Mouse (Mus musculus) MEL (cell line): ENCODE data around the gene Arhgap18. TPM values are rescaled to one million over a fixed set of nuclear protein-coding genes. Genes with fewer than 3 reads are reported as not detected.

Source experiments
- DNase-seq: peaks from one replicate; pipeline ENCODE4 v3.0.0; 2011; ENCODE audit warnings: low read depth, low spot score
- H3K27ac ChIP-seq: 2 replicates; pipeline ENCODE4 v1.5.1; 2012; ENCODE audit warnings: low read depth, mild to moderate bottlenecking, control low read depth, low read length, moderate library complexity; ENCODE audit not compliant: control insufficient read depth
- H3K27me3 ChIP-seq, 2 experiments: fragments of 150-350 bp in 1 of 2; sonication (generic) in 1 of 2; 2 replicates each; pipeline ENCODE4 v1.6.1; 2012; ENCODE audit warnings: low read length in 2 of 2, mild to moderate bottlenecking in 2 of 2, improper control_type of control experiment in 1 of 2, moderate library complexity in 1 of 2; ENCODE audit not compliant: insufficient read depth in 2 of 2, control insufficient read depth in 1 of 2
- H3K36me3 ChIP-seq, 2 experiments: 2 replicates each; pipeline ENCODE4 v1.6.1; 2012 to 2014; ENCODE audit warnings: low read length in 2 of 2, improper control_type of control experiment in 1 of 2, inconsistent platforms in 1 of 2, mild to moderate bottlenecking in 1 of 2; ENCODE audit not compliant: insufficient read depth in 2 of 2, control insufficient read depth in 1 of 2
- H3K4me1 ChIP-seq, 2 experiments: fragments of 150-350 bp in 1 of 2; sonication (generic) in 1 of 2; 2 replicates each; pipeline ENCODE4 v1.6.1; 2012; ENCODE audit warnings: low read length in 2 of 2, improper control_type of control experiment in 1 of 2, mild to moderate bottlenecking in 1 of 2; ENCODE audit not compliant: insufficient read depth in 2 of 2, control insufficient read depth in 1 of 2
- H3K4me3 ChIP-seq, 2 experiments: fragments of 150-350 bp in 1 of 2; sonication (generic) in 1 of 2; 2 replicates each; pipeline ENCODE4 v1.5.1; 2012; ENCODE audit warnings: low read depth in 2 of 2, low read length in 2 of 2, mild to moderate bottlenecking in 2 of 2, moderate library complexity in 2 of 2, control low read depth in 1 of 2, improper control_type of control experiment in 1 of 2; ENCODE audit not compliant: control insufficient read depth in 1 of 2, insufficient read depth in 1 of 2
- H3K79me2 ChIP-seq: 2 replicates; pipeline ENCODE4 v1.6.1; 2012; ENCODE audit warnings: mild to moderate bottlenecking, low read length, moderate library complexity; ENCODE audit not compliant: control insufficient read depth, poor library complexity, insufficient read depth
- H3K9ac ChIP-seq: 2 replicates; pipeline ENCODE4 v1.6.1; 2012; ENCODE audit warnings: low read depth, mild to moderate bottlenecking, control low read depth, low read length, moderate library complexity; ENCODE audit not compliant: control insufficient read depth, poor library complexity, severe bottlenecking
- H3K9me3 ChIP-seq: fragments of 150-350 bp; sonication (generic); replicated peaks from 2 replicates; pipeline ENCODE4 v1.6.1; 2012; ENCODE audit warnings: mild to moderate bottlenecking, low read length, improper control_type of control experiment, moderate library complexity; ENCODE audit not compliant: insufficient read depth
- BHLHE40 ChIP-seq: IDR thresholded peaks from 2 replicates; pipeline ENCODE4 v1.6.1; 2012; ENCODE audit warnings: low read depth, mild to moderate bottlenecking, inconsistent platforms, low read length, improper control_type of control experiment, borderline replicate concordance
- CHD2 ChIP-seq: IDR thresholded peaks from 2 replicates; pipeline ENCODE4 v1.6.1; 2011; ENCODE audit warnings: low read length, improper control_type of control experiment
- E2F4 ChIP-seq: IDR thresholded peaks from 2 replicates; pipeline ENCODE4 v1.6.1; 2011; ENCODE audit warnings: low read depth, low read length, improper control_type of control experiment, borderline replicate concordance
- ELF1 ChIP-seq: IDR thresholded peaks from 2 replicates; pipeline ENCODE4 v1.6.1; 2014; ENCODE audit warnings: low read depth, mild to moderate bottlenecking, inconsistent platforms, low read length, improper control_type of control experiment, moderate library complexity
- EP300 ChIP-seq, 2 experiments: IDR thresholded peaks; 2 replicates each; pipeline ENCODE4 v1.6.1; 2011; ENCODE audit warnings: improper control_type of control experiment in 2 of 2, low read length in 2 of 2, low read depth in 1 of 2, mild to moderate bottlenecking in 1 of 2
- ETS1 ChIP-seq: IDR thresholded peaks from 2 replicates; pipeline ENCODE4 v1.6.1; 2012; ENCODE audit warnings: low read depth, mild to moderate bottlenecking, inconsistent platforms, low read length, improper control_type of control experiment, moderate library complexity
- GATA1 ChIP-seq: IDR thresholded peaks from 2 replicates; pipeline ENCODE4 v1.6.1; 2011; ENCODE audit warnings: low read depth, low read length, improper control_type of control experiment
- JUND ChIP-seq: IDR thresholded peaks from 2 replicates; pipeline ENCODE4 v1.6.1; 2011; ENCODE audit warnings: low read depth, mild to moderate bottlenecking, improper control_type of control experiment, low read length
- MAFK ChIP-seq: IDR thresholded peaks from 2 replicates; pipeline ENCODE4 v1.6.1; 2011; ENCODE audit warnings: low read depth, mild to moderate bottlenecking, low read length, improper control_type of control experiment, borderline replicate concordance
- NELFE ChIP-seq: IDR thresholded peaks from 2 replicates; pipeline ENCODE4 v1.6.1; 2011; ENCODE audit warnings: low read depth, low read length, improper control_type of control experiment
- POLR2A ChIP-seq, 2 experiments: IDR thresholded peaks; 2 replicates each; pipeline ENCODE4 v1.6.1; 2011 to 2012; ENCODE audit warnings: low read length in 2 of 2, mild to moderate bottlenecking in 2 of 2, control low read depth in 1 of 2, improper control_type of control experiment in 1 of 2, low read depth in 1 of 2, moderate library complexity in 1 of 2; ENCODE audit not compliant: control insufficient read depth in 1 of 2, insufficient read depth in 1 of 2, poor library complexity in 1 of 2
- POLR2AphosphoS2 ChIP-seq: IDR thresholded peaks from 2 replicates; pipeline ENCODE4 v1.6.1; 2011; ENCODE audit warnings: low read length, improper control_type of control experiment
- POLR2AphosphoS5 ChIP-seq: IDR thresholded peaks from 2 replicates; pipeline ENCODE4 v1.6.1; 2012; ENCODE audit warnings: low read depth, borderline replicate concordance, mild to moderate bottlenecking, inconsistent platforms, low read length, moderate library complexity, mixed read lengths
- RAD21 ChIP-seq: IDR thresholded peaks from 2 replicates; pipeline ENCODE4 v1.6.1; 2011; ENCODE audit warnings: mild to moderate bottlenecking, low read depth, low read length, improper control_type of control experiment
- RCOR1 ChIP-seq: IDR thresholded peaks from 2 replicates; pipeline ENCODE4 v1.6.1; 2012; ENCODE audit warnings: low read depth, mild to moderate bottlenecking, inconsistent platforms, low read length, improper control_type of control experiment
- SMC3 ChIP-seq: IDR thresholded peaks from 2 replicates; pipeline ENCODE4 v1.6.1; 2011; ENCODE audit warnings: low read depth, low read length, improper control_type of control experiment
- TAL1 ChIP-seq: IDR thresholded peaks from 2 replicates; pipeline ENCODE4 v1.6.1; 2012; ENCODE audit warnings: mild to moderate bottlenecking, inconsistent platforms, low read length, moderate library complexity, mixed read lengths
- TCF12 ChIP-seq: IDR thresholded peaks from 2 replicates; pipeline ENCODE4 v1.6.1; 2014; ENCODE audit warnings: low read depth, mild to moderate bottlenecking, inconsistent platforms, low read length, improper control_type of control experiment, moderate library complexity
- USF2 ChIP-seq, 2 experiments: IDR thresholded peaks; 2 replicates each; pipeline ENCODE4 v1.6.1; 2011 to 2012; ENCODE audit warnings: improper control_type of control experiment in 2 of 2, low read length in 2 of 2, borderline replicate concordance in 1 of 2, inconsistent platforms in 1 of 2, low read depth in 1 of 2, mild to moderate bottlenecking in 1 of 2; ENCODE audit not compliant: insufficient read depth in 1 of 2
- ZKSCAN1 ChIP-seq: IDR thresholded peaks from 2 replicates; pipeline ENCODE4 v1.6.1; 2012; ENCODE audit warnings: low read depth, mild to moderate bottlenecking, inconsistent platforms, low read length, improper control_type of control experiment, moderate library complexity
- ZMIZ1 ChIP-seq: IDR thresholded peaks from 2 replicates; pipeline ENCODE4 v1.6.1; 2012; ENCODE audit warnings: low read depth, mild to moderate bottlenecking, inconsistent platforms, low read length, improper control_type of control experiment, moderate library complexity
- polyA plus RNA-seq, 2 experiments: library from polyadenylated mRNA; stranded (reverse) in 1 of 2; unstranded in 1 of 2; fragments of >175 nt in 1 of 2; fragments of >200 nt in 1 of 2; gene quantifications; 2 replicates each; pipeline versions ENCODE4 v1.2.1 to v1.2.4; 2012; ENCODE audit warnings: low replicate concordance in 2 of 2, low read depth in 1 of 2; ENCODE audit not compliant: insufficient read length in 2 of 2, insufficient read depth in 1 of 2, missing spikeins in 1 of 2
- total RNA-seq: library from RNA; depleted of rRNA; stranded (reverse); fragments of 300-350 nt; gene quantifications from 2 replicates; pipeline ENCODE4 v1.2.3, GENCODE M21; 2012

Arhgap18 gene
- total and polyA plus RNA-seq, 3 experiments = 3.4 to 4.4 TPM; not detected in 1

- TF ChIP-seq TCF12 (no peak), JUND (no peak), RAD21 (no peak), ZKSCAN1 (no peak), ELF1 (no peak), ZMIZ1 (no peak), MAFK (no peak), BHLHE40 (no peak), POLR2A (IDR thresholded peaks at IDR 0.05; ENCODE audit: control insufficient read depth in 1 of 2, insufficient read depth in 1 of 2, low read depth in 1 of 2, low read length in 2 of 2, poor library complexity in 1 of 2) (no peak), E2F4 (no peak), ETS1 (no peak), POLR2AphosphoS2 (no peak), EP300 (IDR thresholded peaks at IDR 0.05; ENCODE audit: low read depth in 1 of 2, low read length in 2 of 2) (no peak), POLR2AphosphoS5 (no peak), USF2 (IDR thresholded peaks at IDR 0.05; ENCODE audit: borderline replicate concordance in 1 of 2, insufficient read depth in 1 of 2, low read depth in 1 of 2, low read length in 2 of 2) (no peak)
- Histone ChIP-seq H3K4me3 (no peak overlapping the region), H3K79me2 (no peaks in the 10 kb centered on the region), H3K9ac (no peak overlapping the region), H3K9me3 (no peaks in the 10 kb centered on the region), H3K36me3 (peaks cover 0 to 9% of the 10 kb centered on the region in 2 experiments; a peak in 2 of 4 replicates), H3K27ac (no peak overlapping the region), H3K27me3 (no peaks in the 10 kb centered on the region), H3K4me1 (peaks cover 0 to 3% of the 10 kb centered on the region in 2 experiments; a peak in 2 of 4 replicates)
- DNase-seq = peak; percentile 42
Observed at GRCm38 (mm10) chr10:26725255-26725654, 28.0 kb upstream of the Arhgap18 start.

DNA sequence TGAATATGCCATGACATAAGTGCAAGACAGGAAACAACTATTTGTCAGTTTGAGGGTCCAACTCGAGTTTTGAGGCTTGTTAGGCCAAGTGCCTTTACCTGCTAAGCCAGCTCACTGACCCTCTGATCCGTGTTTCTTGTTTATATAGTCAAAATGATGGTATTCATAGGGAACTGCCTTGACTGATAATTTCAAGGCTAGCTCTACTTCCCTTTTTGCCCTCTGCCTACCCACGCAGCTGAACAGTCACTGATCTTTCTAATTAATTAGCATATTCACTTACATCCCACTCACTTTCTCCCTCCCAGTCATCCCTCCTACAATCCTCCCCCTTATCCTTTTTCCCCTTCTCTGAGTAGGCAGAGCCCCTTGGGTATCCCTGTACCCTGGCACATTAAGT, 2.4 kb upstream of the Arhgap18 start:
- no peaks in the 10 kb centered on the region for H3K27me3 ChIP-seq
- no peak overlapping the region for H3K4me3 ChIP-seq
- no peak overlapping the region for H3K9ac ChIP-seq
- peak; percentile 67 for TF ChIP-seq GATA1
- TF ChIP-seq TAL1 = peak; percentile 13; the same call in 1 of the 2 replicates
- peak; percentile 59 to 88; a peak in 3 of 4 replicates for TF ChIP-seq EP300 (IDR thresholded peaks at IDR 0.05; ENCODE audit: low read depth in 1 of 2, low read length in 2 of 2)
- peak; percentile 7; the same call in 1 of the 2 replicates for TF ChIP-seq SMC3
- TF ChIP-seq CHD2 = no peak
- peak; percentile 26; the same call in 1 of the 2 replicates for TF ChIP-seq RCOR1
- no peak for TF ChIP-seq NELFE
- no peak for TF ChIP-seq BHLHE40
- peaks cover 4 to 29% of the 10 kb centered on the region in 2 experiments for H3K4me1 ChIP-seq
- no peaks in the 10 kb centered on the region for H3K79me2 ChIP-seq
- peaks cover 0 to 24% of the 10 kb centered on the region in 2 experiments; a peak in 2 of 4 replicates for H3K36me3 ChIP-seq
- no peak overlapping the region for H3K27ac ChIP-seq
- DNase-seq = peak; percentile 76
- no peaks in the 10 kb centered on the region for H3K9me3 ChIP-seq
